Mouse (Mus musculus) forebrain, postnatal 0 days (tissue): Measurements from ENCODE around the gene Btrc. TPM values are rescaled to one million over a fixed set of nuclear protein-coding genes. Genes with fewer than 3 reads are reported as not detected.

Source experiments
- ATAC-seq: fragments of 200-750 bp; cut with Nextera tagmentation; 2 replicates; pipeline ENCODE4 v1.8.0; 2017; ENCODE audit warnings: mild to moderate bottlenecking, moderate library complexity
- DNase-seq: peaks from one replicate; pipeline ENCODE4 v3.0.0-alpha.2; 2015
- H3K27ac ChIP-seq: fragments of 300-500 bp; sonication (generic); 2 replicates; pipeline ENCODE4 v1.5.1; 2014; ENCODE audit warnings: low read depth, mild to moderate bottlenecking, antibody characterized with exemption, low read length, moderate library complexity, mixed read lengths
- H3K27me3 ChIP-seq: fragments of 300-500 bp; sonication (generic); 2 replicates; pipeline ENCODE4 v1.6.1; 2014; ENCODE audit warnings: mild to moderate bottlenecking, low read length, mixed read lengths; ENCODE audit not compliant: insufficient read depth
- H3K36me3 ChIP-seq: fragments of 300-500 bp; sonication (generic); 2 replicates; pipeline ENCODE4 v1.6.1; 2014; ENCODE audit warnings: mild to moderate bottlenecking, moderate library complexity; ENCODE audit not compliant: insufficient read depth
- H3K4me1 ChIP-seq: fragments of 300-500 bp; sonication (generic); 2 replicates; pipeline ENCODE4 v1.6.1; 2014; ENCODE audit warnings: antibody characterized with exemption; ENCODE audit not compliant: insufficient read depth
- H3K4me2 ChIP-seq: fragments of 300-500 bp; sonication (generic); 2 replicates; pipeline ENCODE4 v1.6.1; 2014; ENCODE audit warnings: low read depth, mild to moderate bottlenecking, moderate library complexity
- H3K4me3 ChIP-seq: fragments of 300-500 bp; sonication (generic); 2 replicates; pipeline ENCODE4 v1.5.1; 2014; ENCODE audit warnings: low read depth, low read length, mixed read lengths
- H3K9ac ChIP-seq: fragments of 300-500 bp; sonication (generic); 2 replicates; pipeline ENCODE4 v1.6.1; 2014; ENCODE audit warnings: mild to moderate bottlenecking
- H3K9me3 ChIP-seq: fragments of 300-500 bp; sonication (generic); 2 replicates; pipeline ENCODE4 v1.6.1; 2016; ENCODE audit warnings: low read length
- CTCF ChIP-seq: sonication (generic); IDR thresholded peaks from 2 replicates; pipeline ENCODE4 v1.5.1; 2016; ENCODE audit warnings: antibody characterized with exemption, control low read depth, low read depth
- WGBS: fragments of 180-500 bp; shearing (Covaris S2); extraction: QIAGEN DNeasy Blood & Tissue Kit; methylation state at CpG from one replicate; pipeline ENCODE4 v1.1.7; 2014; 5-methylcytosine and 5-hydroxymethylcytosine counted together
- polyA plus RNA-seq: library from polyadenylated mRNA; unstranded; fragments of >200 nt; fragmentation: Nextera tagmentation; extraction: Ambion mirVana; gene quantifications from 2 replicates; pipeline ENCODE4 v1.2.1, GENCODE M21; 2015
- total RNA-seq: library from RNA; depleted of rRNA; stranded (reverse); fragments of >200 nt; gene quantifications from 2 replicates; pipeline ENCODE4 v1.2.3, GENCODE M21; 2014

The Btrc gene
- total and polyA plus RNA-seq, 2 experiments from 2014 or later = 46.9 to 64.7 TPM

DNA sequence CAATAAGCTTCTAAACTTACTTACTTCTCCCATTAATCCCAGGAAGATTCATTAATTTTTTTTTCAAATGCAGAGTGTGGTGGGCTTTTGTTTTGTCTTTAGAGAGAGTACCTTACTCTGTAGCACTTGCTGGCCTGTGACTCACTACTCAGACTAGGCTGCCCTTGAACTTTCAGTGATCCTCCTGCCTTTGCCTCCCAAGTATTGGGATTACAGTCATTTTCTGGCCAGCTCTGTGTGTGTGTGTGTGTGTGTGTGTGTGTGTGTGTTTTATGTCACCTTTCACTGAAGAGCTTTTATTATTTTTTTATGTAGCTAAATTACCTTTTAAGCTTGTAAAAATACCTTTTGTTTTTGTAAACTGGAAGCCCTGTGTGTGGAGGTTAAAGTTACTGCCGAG is 84.4 kb downstream of the Btrc start:
- 79% methylated on average over 1 of the region's 1 CpGs for WGBS
- peak overlapping the region; percentile 69; the same call in 1 of the 2 replicates for H3K27ac ChIP-seq

DNA sequence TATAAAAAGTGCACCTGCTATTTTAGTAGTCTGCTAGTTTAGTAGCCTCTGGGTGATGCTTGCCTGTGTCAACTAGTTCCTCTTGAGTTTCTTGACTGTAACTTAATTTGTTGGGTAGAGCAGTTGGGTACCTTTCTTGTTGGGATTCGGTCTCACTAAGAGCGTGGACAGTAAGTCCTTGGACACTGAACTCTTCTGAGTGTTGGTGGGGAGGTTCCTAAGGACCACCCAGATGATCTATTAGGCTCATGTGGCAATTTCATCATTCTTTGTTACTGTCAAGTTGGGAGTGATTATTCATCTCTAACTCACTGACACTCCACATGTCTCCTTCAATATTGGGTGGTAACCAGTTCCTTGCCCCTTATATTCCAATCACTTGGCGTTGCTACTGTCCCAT is 90.9 kb downstream of the Btrc start:
- no peak for ATAC-seq
- no peaks in the 10 kb centered on the region for H3K9me3 ChIP-seq
- H3K4me3 ChIP-seq = no peak overlapping the region
- no peak overlapping the region for H3K27ac ChIP-seq
- no peak overlapping the region for H3K9ac ChIP-seq
- no peaks in the 10 kb centered on the region for H3K27me3 ChIP-seq
- H3K4me1 ChIP-seq = peaks cover 4% of the 10 kb centered on the region; the same call in 1 of the 2 replicates
- H3K4me2 ChIP-seq = no peak overlapping the region
- TF ChIP-seq CTCF = no peak
- no peak for DNase-seq
- WGBS = 93% methylated on average over 3 of the region's 3 CpGs
- H3K36me3 ChIP-seq = no peaks in the 10 kb centered on the region

More for the DNA sequence above, 84.4 kb downstream of the Btrc start:
- H3K9me3 ChIP-seq = no peaks in the 10 kb centered on the region
- H3K27me3 ChIP-seq = no peaks in the 10 kb centered on the region
- ATAC-seq (no peak), DNase-seq (no peak)
- H3K4me1 ChIP-seq = peaks cover 21% of the 10 kb centered on the region; the same call in 1 of the 2 replicates
- H3K4me2 ChIP-seq = no peak overlapping the region
- H3K36me3 ChIP-seq = no peaks in the 10 kb centered on the region
- H3K9ac ChIP-seq = no peak overlapping the region
- TF ChIP-seq CTCF = no peak
- no peak overlapping the region for H3K4me3 ChIP-seq

DNA sequence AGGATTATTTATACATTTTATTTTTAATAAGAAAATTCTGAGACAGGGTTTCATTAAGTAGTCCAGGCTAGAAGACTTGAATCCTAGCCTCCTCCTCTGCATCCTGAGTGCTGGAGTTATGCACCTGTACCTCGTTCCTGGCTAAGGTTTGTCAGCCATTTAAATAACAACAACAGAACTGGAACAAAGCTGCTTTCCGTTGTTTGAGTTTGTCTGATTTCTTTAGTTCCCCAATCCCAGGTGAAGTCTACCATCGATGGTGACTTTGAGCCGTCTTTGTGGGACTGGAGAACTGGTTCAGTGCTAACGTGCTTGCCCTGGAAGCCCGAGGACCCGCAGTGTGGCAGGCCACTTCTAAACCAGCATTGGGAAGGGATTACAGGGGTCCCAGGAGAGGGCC is 93.4 kb downstream of the Btrc start:
- no peak for DNase-seq

DNA sequence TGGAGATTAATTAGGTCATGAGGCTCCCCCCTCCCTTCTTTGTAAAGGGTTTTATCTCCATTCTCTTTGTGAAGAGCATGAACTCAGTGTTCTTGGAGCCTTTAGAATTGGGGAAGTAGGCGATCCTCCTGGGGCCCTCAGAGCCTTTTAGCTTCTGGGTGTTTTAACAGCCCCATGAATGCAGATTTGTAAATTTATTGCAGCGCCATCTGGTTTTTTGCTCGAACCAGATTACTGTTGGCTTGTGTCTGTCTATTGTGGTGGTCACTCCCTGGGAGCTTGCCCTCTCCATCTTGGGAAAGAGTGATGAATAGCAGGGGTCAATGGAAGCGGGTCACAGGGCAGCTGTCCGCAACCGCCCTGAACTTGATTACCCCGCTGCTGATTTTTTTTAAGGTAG is 95.2 kb downstream of the Btrc start:
- Histone ChIP-seq H3K9ac (no peak overlapping the region), H3K36me3 (no peaks in the 10 kb centered on the region), H3K4me1 (peaks cover 17% of the 10 kb centered on the region; the same call in 1 of the 2 replicates), H3K27ac (peak overlapping the region; percentile 50; the same call in 1 of the 2 replicates), H3K27me3 (no peaks in the 10 kb centered on the region), H3K9me3 (no peaks in the 10 kb centered on the region), H3K4me3 (no peak overlapping the region), H3K4me2 (no peak overlapping the region)
- no peak for TF ChIP-seq CTCF
- no peak for DNase-seq
- WGBS = 27% methylated on average over 7 of the region's 7 CpGs
- ATAC-seq = no peak

More for the DNA sequence above, 93.4 kb downstream of the Btrc start:
- H3K9me3 ChIP-seq = no peaks in the 10 kb centered on the region
- no peak overlapping the region for H3K9ac ChIP-seq
- H3K27ac ChIP-seq = no peak overlapping the region
- no peak for ATAC-seq
- no peaks in the 10 kb centered on the region for H3K27me3 ChIP-seq
- 85% methylated on average over 7 of the region's 7 CpGs for WGBS
- TF ChIP-seq CTCF = no peak
- H3K36me3 ChIP-seq = no peaks in the 10 kb centered on the region
- peaks cover 17% of the 10 kb centered on the region; the same call in 1 of the 2 replicates for H3K4me1 ChIP-seq
- no peak overlapping the region for H3K4me3 ChIP-seq
- no peak overlapping the region for H3K4me2 ChIP-seq

DNA sequence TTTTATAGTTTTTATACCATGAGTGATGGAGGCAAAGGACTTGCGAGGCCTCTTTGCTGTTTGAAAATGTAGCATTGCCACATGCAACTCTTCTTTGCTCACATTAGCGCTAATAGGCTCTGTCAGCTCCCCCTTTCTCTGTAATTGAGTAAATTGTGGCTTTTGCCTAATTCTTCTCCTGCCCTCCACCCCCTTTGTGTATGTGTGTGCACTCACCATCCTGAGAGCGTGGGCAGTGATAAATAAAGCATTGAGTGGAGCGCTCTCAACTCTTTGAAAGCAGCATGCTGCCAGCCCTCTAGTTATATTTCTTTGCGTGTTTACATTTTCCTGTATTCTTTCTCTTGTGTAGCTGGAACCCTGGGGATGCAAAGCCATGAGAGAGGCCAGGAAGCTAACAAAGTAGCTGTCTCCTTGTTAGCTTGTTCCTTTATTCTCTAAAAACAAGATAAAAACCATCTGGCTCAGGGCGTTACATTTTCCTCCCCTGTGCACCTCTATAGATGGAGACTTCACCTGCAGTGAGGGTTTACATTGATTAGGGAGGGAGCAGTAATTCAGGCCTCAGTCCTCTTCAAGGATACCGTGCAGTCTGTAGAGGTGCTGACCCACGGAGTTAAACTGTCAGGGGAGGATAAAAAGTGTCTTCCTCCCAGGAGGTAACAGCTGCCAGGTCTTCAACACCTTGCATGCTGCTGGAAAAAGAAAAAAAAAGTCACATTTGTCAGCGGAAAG is 96.6 kb downstream of the Btrc start:
- no peak for ATAC-seq
- TF ChIP-seq CTCF = no peak
- H3K4me2 ChIP-seq = no peak overlapping the region
- no peaks in the 10 kb centered on the region for H3K36me3 ChIP-seq
- DNase-seq = no peak
- H3K9me3 ChIP-seq = no peaks in the 10 kb centered on the region
- peaks cover 17% of the 10 kb centered on the region; the same call in 1 of the 2 replicates for H3K4me1 ChIP-seq
- no peak overlapping the region for H3K9ac ChIP-seq
- no peaks in the 10 kb centered on the region for H3K27me3 ChIP-seq
- 28% methylated on average over 9 of the region's 9 CpGs for WGBS
- no peak overlapping the region for H3K4me3 ChIP-seq
- no peak overlapping the region for H3K27ac ChIP-seq

DNA sequence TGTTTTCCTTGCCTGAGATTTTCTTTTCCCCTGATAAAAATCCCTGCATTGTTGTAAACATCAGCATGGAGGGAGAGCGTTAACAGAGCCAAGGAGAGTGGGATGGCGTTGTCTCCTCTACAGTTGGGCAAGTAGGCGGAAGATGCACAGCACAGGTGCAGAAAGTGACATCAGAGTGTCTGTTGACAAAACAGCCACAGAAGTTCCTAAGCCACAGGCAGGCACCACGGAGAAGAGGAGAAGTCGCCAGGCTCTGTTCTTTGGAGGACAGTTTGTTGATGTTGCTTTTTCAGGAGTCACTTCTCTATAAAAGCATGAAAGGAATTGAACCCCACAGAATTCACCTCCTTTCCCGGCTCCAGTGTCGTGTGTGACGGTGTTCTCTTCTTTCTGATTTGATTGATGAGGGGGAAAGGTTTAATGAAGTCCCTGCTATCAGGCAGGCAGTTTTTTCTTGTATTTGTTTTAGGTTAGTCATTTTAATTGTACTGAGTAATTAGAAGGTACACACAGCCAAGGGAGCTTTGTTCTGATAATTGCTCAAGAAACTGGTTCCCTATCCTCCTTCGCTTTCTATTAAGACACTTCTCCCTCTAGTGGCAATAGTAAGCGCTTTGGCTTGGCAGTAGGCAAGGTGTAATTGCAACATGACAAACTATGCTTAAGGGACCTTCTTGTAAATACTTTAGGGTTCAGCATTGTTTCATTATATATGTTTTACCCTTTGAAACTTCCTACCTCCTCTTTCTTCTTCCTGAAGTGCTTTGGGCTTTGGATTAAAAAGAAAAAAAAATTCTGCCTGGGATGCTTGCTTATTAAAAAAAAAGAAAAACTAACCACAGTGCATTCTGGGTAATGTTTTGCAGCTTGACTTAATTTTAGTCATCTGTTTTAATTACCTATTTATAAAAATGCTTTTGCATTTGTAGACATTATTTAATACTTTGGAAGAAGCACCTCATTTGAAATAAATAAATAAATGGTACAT is 97.5 kb downstream of the Btrc start:
- peak; percentile 77 for TF ChIP-seq CTCF
- H3K4me1 ChIP-seq = peaks cover 17% of the 10 kb centered on the region; the same call in 1 of the 2 replicates
- H3K9me3 ChIP-seq = no peaks in the 10 kb centered on the region
- 0 out of 2 replicates have a peak overlapping the region, but pooled peaks have one; percentile 15 for H3K27ac ChIP-seq
- no peak overlapping the region for H3K4me3 ChIP-seq
- 27% methylated on average over 10 of the region's 10 CpGs for WGBS
- H3K36me3 ChIP-seq = no peaks in the 10 kb centered on the region
- DNase-seq (peak; percentile 76), ATAC-seq (peak; percentile 65; the same call in 1 of the 2 replicates)
- no peaks in the 10 kb centered on the region for H3K27me3 ChIP-seq
- no peak overlapping the region for H3K4me2 ChIP-seq
- H3K9ac ChIP-seq = no peak overlapping the region
